Mouse (Mus musculus) brain, embryonic 14.5 days (tissue): ENCODE measurements at regions not wholly inside any gene's neighbourhood (a gene's known extent, or its start where the extent isn't known, plus 50 kb on each side); places are given as distances from the start of the nearest gene placed in this dataset.

Source experiments
- CTCF ChIP-seq: fragments of 200-500 bp; IDR thresholded peaks from 2 replicates; pipeline ENCODE4 v1.5.1; 2012; ENCODE audit warnings: inconsistent platforms, mild to moderate bottlenecking, moderate library complexity, borderline replicate concordance; ENCODE audit not compliant: insufficient read depth, insufficient read length; ENCODE audit errors: extremely low read depth
- POLR2A ChIP-seq: fragments of 200-500 bp; IDR thresholded peaks from 2 replicates; pipeline ENCODE4 v1.6.1; 2012; ENCODE audit warnings: mild to moderate bottlenecking, inconsistent platforms, borderline replicate concordance; ENCODE audit not compliant: poor library complexity, insufficient read depth, insufficient read length, severe bottlenecking; ENCODE audit errors: extremely low read depth

- TF ChIP-seq CTCF (no peak), POLR2A (no peak)
These were observed 832.2 kb upstream of the Nudt12 start for GRCm38 (mm10) chr17:59845261-59845819.
